Mouse (Mus musculus) gonadal fat pad, adult 2 months (tissue): Measurements from ENCODE around the gene Enpp1. TPM values are rescaled to one million over a fixed set of nuclear protein-coding genes. Genes with fewer than 3 reads are reported as not detected.

ENCODE experiments used
- DNase-seq: peaks from one replicate; pipeline ENCODE4 v3.0.0-alpha.2; 2012; ENCODE audit warnings: low read depth
- polyA plus RNA-seq: library from polyadenylated mRNA; depleted of rRNA; stranded (reverse); fragments of >200 nt; gene quantifications from 2 replicates; pipeline ENCODE4 v1.2.3, GENCODE M21; 2012; rRNA removed

The Enpp1 gene
- 59.9 and 106 TPM in 2 replicates for polyA plus RNA-seq

DNA sequence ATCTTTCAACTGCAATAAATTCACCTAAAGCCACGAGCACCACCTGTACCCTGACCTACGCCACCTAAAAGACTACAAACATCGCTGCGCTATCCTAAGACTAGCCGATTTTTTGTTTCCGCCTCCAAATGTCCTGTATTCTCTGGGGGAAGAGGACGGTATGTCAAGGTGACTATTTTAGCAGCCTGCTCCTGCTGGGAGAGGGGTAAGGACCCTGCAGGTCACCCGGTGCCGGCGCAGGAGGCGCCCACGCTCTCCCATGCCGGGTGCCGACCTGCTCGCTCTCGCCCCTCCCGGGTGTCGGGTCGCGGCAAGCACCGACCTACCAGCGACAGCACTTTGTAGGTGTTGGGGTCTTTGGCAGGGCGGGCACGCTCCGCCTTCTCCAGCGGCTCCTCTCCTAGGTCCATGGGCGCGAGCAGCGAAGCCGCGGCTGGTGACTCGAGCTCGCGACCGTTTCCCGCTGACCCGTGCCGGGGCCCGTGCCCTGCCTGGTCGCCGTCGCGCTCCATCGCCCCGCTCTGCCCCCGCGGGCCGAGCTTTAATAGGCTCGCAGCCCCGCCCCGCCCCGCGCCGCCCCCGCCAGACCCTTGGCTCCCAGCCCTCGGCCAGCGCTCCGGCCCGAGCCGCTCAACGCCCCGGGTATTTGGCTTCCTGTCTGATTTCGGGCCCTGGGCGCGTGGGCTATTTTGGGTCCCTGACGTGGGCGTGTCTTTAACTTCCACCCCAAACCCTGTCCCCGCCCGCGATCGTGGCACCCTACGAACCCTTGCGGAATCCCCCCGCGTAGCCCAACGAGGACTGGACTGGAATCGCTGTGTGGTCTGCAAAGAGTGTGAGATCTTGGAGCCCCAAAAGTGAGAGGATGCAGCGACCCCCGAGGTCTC is at the start of gene Enpp1:
Gene Enpp1 (minus strand): TSS at position 680 of the 887 bp plus-strand sequence.
- DNase-seq, result no peak

DNA sequence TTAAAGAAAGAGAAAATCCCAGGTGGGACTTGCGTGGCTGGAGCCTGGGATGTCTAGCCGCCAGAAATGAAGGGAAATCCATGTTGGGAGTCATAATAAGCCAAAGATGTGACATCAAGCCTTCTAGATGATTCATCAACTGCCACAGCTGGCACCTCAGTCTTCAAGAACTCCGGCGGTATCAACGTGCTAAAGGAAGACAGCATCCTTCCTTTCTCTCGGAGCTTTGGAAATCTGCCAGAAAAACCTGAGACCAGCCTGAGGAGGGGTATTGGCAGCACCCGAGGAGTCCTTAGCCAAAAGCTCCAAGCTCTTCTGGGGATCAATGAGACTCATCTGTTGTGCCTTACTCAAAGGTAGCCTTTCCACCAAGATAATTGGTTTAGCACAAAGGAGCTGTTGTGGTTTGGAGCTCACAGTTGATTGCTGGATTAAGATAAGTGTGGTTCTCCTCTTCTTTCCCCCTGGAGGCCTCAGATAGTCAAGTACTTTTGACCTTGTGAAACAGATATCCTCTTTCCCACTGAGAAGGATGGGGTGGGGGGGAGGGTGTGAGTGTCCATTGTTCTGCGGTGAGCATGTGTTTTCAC is 46.5 kb upstream of the Enpp1 start:
- DNase-seq, result no peak

DNA sequence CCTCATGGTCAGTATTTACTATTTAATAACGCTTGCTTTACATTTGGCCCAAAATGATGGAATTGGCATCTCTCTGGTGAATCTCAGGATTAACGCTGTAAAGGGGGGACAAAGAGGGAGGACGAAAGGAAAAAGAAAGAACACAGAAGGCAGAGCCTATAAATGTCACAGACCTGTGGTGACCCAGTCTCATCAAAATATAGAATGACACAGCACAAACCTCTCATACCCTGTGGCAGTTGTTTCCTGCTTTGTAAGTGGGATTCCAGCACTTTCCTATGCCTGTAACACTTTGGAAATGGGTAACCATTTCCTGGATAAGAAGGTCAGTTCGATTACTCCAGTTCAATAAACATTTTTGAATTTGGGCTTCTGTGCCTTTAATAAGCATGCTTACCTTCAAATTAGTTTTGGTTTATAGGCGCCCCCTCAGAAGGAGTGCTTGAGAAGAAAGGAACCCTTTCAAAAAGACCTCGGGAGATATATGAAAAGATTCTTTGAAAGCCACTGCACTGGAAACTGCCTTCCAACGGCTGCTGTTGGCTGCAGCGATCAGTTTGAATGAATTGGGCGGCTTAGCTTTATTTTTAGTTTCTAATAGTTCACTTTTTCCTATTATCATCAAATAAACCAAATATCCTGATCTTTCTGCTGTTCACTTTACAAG is 43.0 kb upstream of the Enpp1 start:
- no peak for DNase-seq

DNA sequence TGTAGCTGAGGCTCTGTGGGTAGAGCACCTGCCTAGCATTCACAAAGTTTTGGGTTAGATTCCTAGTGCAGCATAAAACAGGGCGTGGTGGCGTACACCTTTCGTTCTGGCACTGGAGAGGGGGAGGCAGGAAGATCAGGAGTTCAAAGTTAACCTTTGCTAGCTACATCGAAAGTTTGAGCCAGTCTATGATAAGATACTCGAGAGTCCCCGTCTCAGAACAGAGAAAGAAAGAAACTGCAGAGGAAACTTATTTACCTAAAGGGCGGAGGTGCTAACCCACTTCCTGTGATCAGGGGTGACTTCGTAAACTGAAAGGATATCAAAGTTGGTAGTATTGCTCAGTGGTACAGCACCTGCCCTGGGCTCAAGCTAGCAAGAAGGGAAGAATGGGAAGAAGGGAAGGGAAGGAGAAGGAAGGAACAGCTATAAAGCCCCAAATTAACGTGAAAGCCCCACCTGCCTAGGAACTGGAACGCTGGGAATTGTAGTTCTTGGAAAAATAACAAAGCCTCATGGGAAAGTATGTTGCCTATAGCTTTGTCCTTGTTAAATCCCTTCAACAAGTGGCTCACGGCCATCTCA is 42.4 kb upstream of the Enpp1 start:
- DNase-seq, result no peak

DNA sequence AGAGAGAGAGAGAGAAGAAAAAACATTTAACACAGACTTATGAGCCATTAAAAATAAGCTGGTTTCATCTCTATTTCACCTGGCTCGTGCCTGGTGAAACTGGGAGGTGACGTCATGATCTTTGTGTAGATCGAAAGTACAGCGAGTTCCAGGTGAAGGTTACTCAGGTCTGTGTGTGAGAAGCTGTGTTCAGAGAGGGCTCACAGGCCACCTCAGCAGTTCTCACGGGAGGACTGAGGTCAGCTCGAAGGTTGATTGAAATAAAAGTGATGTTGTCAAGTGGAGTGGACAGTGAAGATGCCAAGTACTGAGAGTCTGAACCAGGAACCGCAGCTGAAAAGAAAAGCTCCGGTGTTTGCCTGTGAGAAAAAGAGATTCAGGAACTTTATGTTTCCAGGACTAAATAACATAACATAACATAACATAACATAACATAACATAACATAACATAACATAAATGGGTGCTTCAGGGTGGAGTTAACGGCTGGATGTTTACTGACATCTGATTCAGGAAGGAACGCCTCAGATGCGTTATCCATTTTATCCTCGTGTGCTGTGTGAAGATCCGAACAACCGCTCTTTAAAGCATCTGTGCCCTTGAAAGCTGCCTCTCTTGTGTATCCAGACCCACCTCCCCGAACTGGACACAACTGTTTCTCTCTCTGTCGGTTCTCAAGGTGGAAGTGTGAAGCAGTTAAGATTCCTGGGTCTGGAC is 41.7 kb upstream of the Enpp1 start:
- no peak for DNase-seq

DNA sequence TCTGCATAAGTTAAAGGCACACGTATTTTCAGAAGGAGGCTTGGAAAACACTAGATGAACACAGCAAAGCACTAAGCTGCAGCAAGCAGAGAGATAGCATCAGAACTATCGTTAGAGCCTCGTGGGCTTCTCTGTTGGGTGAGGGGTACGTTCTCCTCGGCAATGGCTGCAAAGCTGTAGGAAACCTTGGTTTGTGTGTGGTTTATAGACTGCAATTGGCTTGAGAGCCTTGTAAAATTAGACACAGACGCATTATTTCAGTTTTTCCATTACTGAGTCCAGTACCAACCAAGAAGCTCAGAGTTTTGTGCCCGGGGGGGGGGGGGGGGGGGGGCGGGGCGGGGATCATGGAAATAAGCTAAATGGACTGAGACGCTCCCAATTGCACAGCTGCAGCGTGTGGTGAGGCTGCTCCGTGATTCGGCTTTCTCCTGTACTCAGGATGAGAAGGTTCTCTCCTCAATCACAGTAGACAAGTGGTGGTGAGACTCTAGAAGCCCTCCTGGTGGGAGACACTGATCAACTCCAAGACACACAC is 31.1 kb upstream of the Enpp1 start:
- no peak for DNase-seq

DNA sequence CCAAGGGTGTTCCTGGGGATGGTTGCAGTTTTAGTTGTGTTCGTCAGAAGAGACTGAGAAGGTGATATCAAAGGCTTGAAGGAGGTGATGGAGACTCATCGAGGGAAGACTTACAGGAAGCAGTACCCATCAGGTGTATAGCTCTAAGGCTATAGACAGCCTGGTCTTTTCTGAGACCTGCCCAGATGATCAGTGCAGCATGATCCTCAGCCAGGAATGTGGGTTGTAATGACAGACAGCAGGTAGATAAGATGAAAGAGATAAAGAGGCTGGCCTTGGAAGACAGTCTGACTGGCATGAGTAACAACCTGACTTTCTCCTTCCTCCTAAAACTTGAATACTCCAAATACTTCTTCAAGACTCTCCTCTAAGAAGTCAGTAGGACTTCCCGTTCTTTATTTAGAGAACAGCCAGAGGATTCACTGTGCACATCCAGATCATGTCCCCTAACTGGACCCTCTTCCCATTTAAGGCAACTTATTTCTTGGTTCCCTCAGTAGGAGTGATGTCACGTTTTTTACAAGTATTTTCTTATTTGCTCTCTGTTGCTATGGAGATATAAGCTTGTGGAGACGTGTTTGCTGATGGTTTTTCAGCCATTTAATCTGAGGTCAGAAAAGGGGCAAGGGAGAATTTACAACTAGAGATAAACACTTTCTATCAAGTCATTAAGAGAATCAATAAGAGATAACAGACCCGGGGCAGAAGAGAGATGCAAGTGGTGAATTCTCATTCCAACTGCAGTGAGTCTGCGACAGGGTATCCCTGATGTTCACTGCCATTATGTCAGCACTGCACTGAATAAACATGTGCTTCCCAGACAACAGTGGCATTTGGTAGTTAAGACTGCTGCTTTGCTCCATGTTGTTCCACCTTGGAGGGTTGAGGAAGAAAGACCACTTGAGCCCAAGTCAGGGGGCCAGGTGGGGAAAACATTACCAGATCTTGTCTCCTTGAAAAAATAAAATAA is 29.6 kb upstream of the Enpp1 start:
- no peak for DNase-seq

DNA sequence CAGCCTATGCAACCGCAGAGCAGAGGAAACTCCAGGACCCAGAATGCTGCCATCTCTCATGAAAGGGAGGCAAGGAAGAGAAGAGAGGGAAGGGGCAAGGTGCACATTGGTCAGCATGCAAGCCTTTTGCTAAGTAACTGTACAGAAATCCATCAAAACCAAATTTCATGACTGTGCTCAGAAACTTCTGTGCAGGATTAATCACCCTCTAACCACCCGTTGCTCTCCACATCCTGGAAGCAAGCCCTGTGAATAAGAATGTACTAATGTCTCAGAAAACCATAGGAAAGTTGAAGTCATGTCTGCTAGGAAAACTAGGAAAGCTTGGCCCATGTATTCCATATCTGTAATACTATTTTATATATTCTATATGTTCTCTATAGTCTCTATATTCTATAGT is 27.2 kb upstream of the Enpp1 start:
- DNase-seq, result no peak

DNA sequence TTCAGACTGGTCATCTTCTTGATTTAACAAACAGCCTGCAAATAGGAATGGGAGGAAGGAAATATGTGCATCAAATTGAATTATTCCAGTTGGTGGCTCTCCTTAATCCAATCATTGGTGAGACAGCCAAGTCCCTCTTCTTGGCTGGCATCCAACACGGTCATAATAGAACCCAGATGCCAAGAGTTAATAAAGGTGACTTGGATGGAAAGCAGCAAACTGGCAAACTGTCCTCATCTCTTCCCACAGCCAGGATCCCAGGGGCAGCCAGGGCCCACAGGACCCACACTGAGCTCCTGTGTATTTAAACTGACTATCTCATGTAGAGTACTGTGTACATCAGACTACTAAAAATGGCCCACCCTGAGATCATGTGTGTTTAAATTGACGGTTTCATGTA is 26.5 kb upstream of the Enpp1 start:
- no peak for DNase-seq

DNA sequence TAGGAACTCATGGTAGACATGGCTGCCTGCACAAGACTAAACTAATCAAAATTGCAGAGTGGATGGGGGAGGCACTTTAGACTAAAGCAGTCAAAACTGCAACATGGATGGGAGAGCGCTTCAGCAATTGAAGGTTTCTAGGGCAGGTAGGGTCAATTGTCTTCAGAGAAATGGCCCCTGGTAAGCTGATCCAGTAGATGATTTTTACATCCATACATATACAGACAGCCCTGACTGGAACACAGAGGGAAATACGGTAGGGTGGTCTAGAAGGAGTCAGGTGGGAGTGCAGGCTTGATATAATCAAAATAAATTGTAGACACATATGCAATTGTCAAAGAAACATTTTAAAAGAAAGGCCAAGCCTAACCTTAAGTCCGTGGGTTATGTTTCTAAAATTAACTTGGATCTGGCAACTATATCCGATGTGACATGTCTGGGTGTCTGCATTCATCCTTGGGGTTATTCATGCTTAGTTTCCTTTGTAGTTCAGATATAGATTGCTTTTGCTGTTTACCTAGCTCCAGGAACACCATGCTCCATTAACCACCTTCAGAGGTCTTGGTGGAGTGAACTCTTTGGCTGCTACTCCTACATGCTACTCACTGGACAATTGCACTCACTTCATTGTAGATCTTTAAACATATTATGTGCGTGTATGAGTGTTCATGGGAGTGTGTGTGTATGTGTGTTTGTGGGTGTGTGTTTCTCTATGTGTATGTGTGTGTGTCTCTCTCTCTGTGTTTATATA is 23.2 kb upstream of the Enpp1 start:
- no peak for DNase-seq

DNA sequence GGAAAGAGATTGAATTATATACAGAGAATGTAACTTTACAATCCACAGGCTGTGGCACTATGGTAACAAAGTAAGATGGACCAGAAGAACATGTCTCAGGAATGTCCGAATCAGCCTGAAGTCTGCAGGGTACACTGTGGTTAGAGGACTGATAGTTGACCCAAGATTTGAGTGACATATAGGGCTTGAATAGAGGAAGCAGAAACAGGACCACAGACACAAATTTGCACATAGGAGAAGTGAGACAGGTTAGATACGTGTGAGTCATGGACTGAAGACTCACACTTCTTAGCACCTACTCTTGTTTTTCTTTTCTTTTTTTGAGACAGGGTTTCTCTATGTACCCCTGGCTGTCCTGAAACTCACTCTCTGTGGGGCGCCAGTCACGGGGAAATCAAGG is 15.5 kb upstream of the Enpp1 start:
- DNase-seq, result no peak

DNA sequence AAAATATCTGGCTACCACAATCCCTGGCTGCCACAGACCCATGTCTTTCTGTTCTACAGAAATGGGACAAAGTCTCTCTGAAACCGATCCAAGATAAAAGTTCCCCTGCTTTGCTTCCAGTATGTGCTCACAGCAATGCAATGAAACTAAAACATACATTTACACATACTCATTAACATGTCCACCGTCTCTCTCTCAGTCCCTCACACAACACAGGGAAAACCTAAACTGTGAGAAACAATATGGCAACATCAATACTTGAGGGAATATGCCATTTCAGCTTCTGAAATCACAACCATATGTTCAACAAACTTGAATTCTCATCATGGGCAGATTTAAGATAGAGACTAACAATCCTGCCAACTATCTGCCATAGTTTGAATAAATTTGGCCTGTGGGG is 13.2 kb upstream of the Enpp1 start:
- DNase-seq, result no peak

DNA sequence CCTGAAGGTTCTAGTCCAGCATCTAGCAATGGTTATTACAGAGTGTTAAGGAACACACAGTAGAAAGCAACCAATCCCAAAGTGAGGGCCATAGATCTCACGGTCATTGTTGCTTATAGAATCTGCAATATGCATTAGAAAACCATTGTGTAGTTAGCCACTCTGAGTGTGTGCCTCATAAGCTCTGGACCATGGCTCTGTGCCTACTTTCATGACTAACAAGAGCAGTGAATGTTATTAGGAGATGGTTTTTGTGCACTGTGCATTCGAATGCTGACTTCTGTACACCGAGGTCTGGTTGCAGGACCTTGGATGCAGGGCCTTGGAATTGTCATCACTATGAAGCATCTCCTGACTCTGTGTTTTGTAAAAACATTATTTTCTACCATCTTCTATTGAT is 9.9 kb upstream of the Enpp1 start:
- no peak for DNase-seq

DNA sequence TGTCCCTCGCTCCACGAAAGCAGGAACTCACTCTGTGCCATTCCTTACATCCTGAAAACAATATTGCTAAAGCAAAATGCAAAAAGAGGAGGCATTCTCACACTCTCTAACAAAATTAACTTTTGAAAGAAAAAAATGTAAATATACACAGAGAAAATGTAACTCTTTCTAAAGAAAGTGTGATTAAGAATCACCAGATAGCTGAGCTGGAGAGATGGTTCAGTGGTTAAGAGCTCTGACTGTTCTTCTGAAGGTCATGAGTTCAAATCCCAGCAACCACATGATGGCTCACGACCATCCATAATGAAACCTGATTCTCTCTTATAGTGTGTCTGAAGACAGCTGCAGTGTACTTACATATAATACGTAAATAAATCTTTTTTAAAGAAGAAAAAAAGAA is 7.4 kb upstream of the Enpp1 start:
- DNase-seq, result no peak

DNA sequence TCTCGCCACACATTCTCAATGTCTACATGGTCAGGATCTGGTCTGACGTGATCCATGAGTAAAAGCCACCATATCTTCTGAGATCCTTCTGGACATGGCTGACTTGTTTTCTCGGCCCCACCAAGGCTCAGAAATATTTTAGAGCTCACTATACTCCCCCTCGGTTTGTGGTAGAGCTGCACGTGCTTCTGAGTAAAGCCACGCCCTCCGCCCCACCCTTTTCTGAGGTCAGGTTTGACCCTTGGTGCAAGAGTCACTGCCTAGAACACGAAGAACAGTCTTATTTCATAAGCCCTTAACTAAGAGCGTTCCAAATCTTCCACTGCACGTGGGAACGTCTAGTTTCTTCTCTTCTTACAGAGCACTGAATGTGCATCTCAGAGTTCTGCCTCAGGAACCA is 6.8 kb upstream of the Enpp1 start:
- no peak for DNase-seq

DNA sequence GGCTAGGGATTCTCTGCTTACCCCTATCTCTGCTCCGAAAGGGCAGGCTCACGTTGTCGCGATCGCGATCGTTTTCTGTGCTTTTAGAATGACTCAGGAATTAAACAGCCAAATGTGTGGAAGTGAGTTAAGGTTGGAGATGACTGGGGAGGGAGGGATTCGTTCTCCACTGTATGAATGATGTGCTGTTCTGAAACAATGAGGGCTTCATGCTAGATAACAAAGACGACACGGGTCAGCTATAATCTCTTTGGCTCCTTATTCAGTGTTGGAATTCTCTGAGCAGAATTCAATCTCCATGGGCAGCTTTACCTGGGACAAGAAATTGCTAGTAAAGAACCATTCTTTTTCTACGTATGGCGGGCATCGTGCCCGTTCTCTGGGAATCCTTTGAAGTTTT is 6.1 kb upstream of the Enpp1 start:
- no peak for DNase-seq

DNA sequence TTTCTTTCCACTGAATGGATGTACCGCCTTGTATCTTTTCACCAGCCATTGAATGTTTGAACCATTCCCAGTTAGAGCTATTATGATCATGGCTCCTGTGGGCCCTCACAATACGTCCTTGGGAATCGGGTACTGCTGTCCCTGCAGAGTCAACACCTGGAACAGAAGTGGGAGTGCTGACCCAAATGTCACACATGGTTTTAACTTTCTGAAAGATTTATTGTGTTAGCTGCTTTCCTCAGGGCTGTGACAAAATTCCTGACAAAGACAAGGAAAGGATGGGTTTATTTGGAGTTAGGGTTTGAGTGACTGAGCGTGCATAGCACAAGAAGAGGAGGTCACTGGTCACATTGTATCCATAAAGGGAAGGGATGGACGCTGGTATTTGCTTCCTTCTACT is 4.3 kb upstream of the Enpp1 start:
- no peak for DNase-seq

DNA sequence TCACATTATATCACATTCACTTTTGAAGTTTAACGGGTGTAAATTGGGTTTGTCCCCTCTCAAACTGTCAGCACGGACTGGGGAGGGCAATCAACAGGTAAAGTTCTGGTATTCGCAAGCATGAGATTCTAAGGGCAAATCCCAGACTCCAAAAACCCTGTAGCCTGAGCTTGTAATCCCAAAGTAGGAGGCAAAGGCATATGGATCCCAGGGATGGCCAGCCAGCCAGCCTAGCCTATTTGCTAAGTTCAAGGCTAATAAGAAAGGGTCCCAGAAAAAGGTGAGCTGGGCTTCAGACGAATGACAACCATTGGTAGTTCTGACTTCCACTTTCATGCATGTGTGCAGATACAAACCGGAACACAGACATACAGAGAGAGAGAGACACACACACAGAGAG is 942 bp upstream of the Enpp1 start:
- DNase-seq, result no peak

DNA sequence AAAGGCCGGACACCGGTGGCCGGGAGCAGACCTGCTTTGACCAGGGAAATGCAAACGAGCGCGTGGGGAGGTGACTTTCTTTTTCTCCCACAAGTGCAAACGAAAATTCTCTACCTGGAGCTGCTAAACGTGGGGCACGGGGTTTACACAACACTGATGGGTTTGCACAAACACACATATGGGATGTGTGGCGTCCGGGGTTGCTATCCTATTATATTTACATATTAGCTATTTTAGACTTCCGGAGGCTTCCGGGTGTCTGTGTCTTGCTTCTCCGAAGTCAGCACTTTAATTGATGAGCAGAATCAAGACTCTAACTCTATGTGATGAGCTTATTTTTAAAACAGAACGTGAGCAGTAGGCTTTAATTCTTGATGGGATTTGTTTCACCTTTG is 405 bp upstream of the Enpp1 start:
- no peak for DNase-seq

DNA sequence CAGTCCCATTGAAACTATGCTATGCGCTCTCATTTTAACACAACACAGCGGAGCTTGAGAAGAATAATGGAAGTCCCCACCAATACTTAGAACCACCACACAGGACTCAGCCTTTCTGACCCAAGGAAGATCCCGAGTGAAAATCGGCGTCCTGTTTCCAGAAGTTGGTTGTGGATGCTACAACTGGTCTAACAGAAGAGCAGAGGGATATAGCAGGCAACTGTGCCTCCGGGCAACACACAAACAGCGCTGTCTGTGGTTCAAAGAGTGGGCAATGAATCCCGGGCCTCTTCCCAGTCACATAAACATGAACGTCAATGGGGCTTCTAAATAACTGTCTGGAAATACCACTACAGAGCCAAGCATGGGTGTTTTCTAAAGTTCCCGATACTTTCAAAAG is 888 bp downstream of the Enpp1 start:
- no peak for DNase-seq
